Mouse (Mus musculus) heart, adult 2 months (tissue): ENCODE results near the gene Akap2. TPM values are rescaled to one million over a fixed set of nuclear protein-coding genes. Genes with fewer than 3 reads are reported as not detected.
A peak's percentile ranks its signal among the peaks of the same experiment; 100 is the strongest.

Experiments
- DNase-seq, 2 experiments: peaks; one replicate each; pipeline ENCODE4 v3.0.0; 2021
- H3K27ac ChIP-seq: fragments of 200-600 bp; 2 replicates; pipeline ENCODE4 v1.8.1; 2022
- H3K27me3 ChIP-seq: fragments of 200-500 bp; 2 replicates; pipeline ENCODE4 v1.6.1; 2012; ENCODE audit warnings: mild to moderate bottlenecking, low read length, inconsistent platforms, mixed read lengths; ENCODE audit not compliant: control insufficient read depth, insufficient read depth
- H3K36me3 ChIP-seq: fragments of 200-500 bp; 2 replicates; pipeline ENCODE4 v1.6.1; 2012; ENCODE audit warnings: low read length, inconsistent platforms; ENCODE audit not compliant: control insufficient read depth, insufficient read depth
- H3K4me1 ChIP-seq: fragments of 200-500 bp; 2 replicates; pipeline ENCODE4 v1.6.1; 2011; ENCODE audit warnings: low read length; ENCODE audit not compliant: control insufficient read depth, insufficient read depth
- H3K4me3 ChIP-seq: fragments of 200-600 bp; 2 replicates; pipeline ENCODE4 v1.8.1; 2022
- H3K79me2 ChIP-seq: fragments of 200-500 bp; replicated peaks from 2 replicates; pipeline ENCODE4 v1.6.1; 2012; ENCODE audit warnings: mild to moderate bottlenecking, inconsistent platforms, low read length, moderate library complexity, mixed read lengths; ENCODE audit not compliant: control insufficient read depth, insufficient read depth
- H3K9ac ChIP-seq: fragments of 200-500 bp; 2 replicates; pipeline ENCODE4 v1.6.1; 2012; ENCODE audit warnings: low read depth, mild to moderate bottlenecking, control low read depth, inconsistent platforms, low read length, mixed read lengths
- CTCF ChIP-seq: fragments of 200-600 bp; IDR thresholded peaks from 2 replicates; pipeline ENCODE4 v1.8.1; 2022; ENCODE audit warnings: antibody characterized with exemption, mild to moderate bottlenecking, moderate library complexity
- EP300 ChIP-seq: fragments of 200-500 bp; IDR thresholded peaks from 2 replicates; pipeline ENCODE4 v1.6.1; 2011; ENCODE audit warnings: low read depth, low read length, control low read depth; ENCODE audit not compliant: insufficient read depth
- POLR2A ChIP-seq: fragments of 200-500 bp; IDR thresholded peaks from 2 replicates; pipeline ENCODE4 v1.6.1; 2011; ENCODE audit warnings: mild to moderate bottlenecking, low read depth, low read length, control low read depth; ENCODE audit not compliant: insufficient read depth
- whole genome bisulfite sequencing: fragments of 180-500 bp; shearing (Covaris S2); methylation state at CpG from one replicate; pipeline ENCODE4 v1.1.7; 2018; 5-methylcytosine and 5-hydroxymethylcytosine counted together
- intact Hi-C: fragments of 180-260 bp; cut with DNase I; formaldehyde crosslinking; loops from one replicate; pipeline ENCODE4 v1.15.1; 2025
- polyA plus RNA-seq: library from polyadenylated mRNA; depleted of rRNA; stranded (reverse); fragments of >200 nt; gene quantifications from 2 replicates; pipeline ENCODE4 v1.2.3, GENCODE M21; 2012
- total RNA-seq, 2 experiments: library from RNA; stranded (reverse); gene quantifications; 2 replicates each; pipeline ENCODE4 v1.2.3; 2021

The Akap2 gene
- total and polyA plus RNA-seq, 3 experiments = 72.4 to 106 (median 86.4) TPM

DNA sequence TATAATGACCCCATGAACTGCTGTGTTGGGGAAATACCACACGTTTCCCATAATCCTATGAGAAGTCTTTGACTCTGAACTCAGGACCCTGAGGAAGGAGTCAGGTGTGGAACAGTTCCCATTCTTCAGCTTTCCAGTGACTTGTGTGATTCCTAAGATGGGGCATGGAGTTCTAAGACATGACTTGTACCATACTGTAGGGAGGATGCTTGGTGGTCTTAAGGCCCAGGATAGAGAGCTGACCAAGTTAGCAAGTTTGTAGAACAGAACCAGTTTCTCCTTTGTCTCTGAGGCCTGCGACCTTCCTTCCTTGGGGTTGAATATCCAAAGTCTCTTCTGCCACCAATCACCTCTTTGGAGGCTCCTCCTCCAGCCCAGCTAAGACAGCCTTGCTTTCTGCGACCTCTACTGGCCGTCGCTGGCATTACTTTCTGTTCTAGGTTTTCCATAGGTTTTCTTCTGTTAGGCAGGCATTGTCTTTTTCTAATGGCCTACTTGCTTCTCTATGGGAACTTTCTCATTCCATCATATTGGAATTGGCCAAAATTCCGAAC lies 162.4 kb downstream of the Akap2 start:
- 12% methylated on average over 6 of the region's 6 CpGs for WGBS
- Histone ChIP-seq H3K27ac (no peak overlapping the region), H3K36me3 (peaks cover 32% of the 10 kb centered on the region; the same call in 1 of the 2 replicates), H3K4me3 (no peak overlapping the region), H3K4me1 (peaks cover 16% of the 10 kb centered on the region), H3K79me2 (peaks cover 10% of the 10 kb centered on the region), H3K9ac (no peak overlapping the region), H3K27me3 (no peaks in the 10 kb centered on the region)
- intact Hi-C loops = loop anchor here (2.0 kb wide), 3 partner anchors 25 to 207 kb away; no protein-coding TSS in a partner anchor
- no peak for TF ChIP-seq POLR2A
- 0 out of 2 replicates have a peak, but pooled peaks have one; percentile 78 for TF ChIP-seq EP300
- peak; percentile 76 to 86 for DNase-seq

DNA sequence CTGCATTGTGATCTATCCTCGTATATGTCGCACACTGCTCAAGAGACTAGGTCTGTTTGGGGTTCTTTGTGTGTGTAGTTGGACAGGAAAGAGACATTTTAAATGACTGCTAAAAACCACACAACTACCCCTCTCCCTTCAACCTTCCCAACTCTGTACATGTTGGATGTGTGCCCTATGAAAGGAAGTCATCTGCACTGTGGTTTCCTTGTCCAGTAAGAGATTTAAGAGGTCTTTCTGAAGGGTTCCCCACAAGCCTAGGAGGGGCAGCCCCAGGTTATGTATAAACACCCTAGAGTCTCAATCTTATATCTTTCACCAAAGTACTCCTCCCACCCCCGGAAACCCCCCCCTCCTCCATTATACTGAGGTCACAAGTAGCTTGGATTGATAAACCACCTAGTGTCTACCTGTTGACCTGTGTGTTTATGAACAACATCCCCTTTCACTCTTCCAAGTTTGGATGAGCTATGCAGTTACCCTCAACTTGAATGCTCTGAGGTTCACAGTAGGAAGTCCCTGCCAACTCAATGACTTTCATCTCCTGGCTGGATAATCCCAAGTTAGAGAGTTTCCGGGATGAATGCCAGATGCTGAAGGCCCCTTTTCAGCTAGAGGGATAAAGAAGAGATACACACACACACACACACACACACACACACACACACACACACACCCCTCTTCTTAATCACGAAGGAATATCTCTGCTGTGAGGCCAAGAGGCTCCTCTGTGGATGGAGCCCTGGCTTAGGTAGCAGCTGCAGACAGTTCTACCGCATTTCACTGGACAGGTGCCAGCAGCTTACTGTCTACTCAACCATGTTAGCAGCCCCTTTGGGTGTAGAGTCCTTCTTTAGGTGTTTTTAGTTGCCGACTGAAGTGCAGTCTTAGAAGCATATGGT lies 166.3 kb downstream of the Akap2 start:
- WGBS = 34% methylated on average over 7 of the region's 7 CpGs
- Histone ChIP-seq H3K79me2 (peaks cover 11% of the 10 kb centered on the region), H3K4me1 (peaks cover 22% of the 10 kb centered on the region), H3K36me3 (peaks cover 39% of the 10 kb centered on the region), H3K4me3 (no peak overlapping the region), H3K27me3 (no peaks in the 10 kb centered on the region), H3K27ac (no peak overlapping the region), H3K9ac (no peak overlapping the region)
- TF ChIP-seq POLR2A (no peak), EP300 (no peak), CTCF (no peak)
- DNase-seq = peak; percentile 35 to 44
- intact Hi-C loops = no loop called here

DNA sequence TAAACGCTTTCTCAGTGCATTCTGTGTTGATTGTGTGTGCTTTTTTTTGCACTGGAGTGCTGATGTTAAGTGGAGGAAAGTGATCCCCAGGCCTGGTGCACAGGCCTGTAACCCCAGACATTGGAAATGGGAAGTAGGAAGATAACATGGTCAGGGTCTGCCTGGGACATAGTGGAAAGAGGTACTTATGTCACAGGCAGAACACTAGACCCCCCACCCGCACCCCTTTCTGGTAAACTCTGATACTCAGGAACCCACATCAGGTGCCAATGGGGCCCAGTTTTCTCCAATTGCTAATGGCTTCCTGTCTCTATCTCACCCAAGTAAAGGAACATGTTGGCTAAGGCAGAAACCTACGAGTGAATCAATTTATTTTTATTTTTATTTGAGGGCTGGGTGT lies 167.1 kb downstream of the Akap2 start:
- no peak overlapping the region for H3K4me3 ChIP-seq
- 62% methylated on average over 3 of the region's 3 CpGs for WGBS
- DNase-seq = no peak
- no peak overlapping the region for H3K9ac ChIP-seq
- H3K36me3 ChIP-seq = peaks cover 39% of the 10 kb centered on the region
- peaks cover 22% of the 10 kb centered on the region for H3K4me1 ChIP-seq
- H3K79me2 ChIP-seq = peaks cover 11% of the 10 kb centered on the region
- no peak for TF ChIP-seq POLR2A
- TF ChIP-seq EP300 = no peak
- TF ChIP-seq CTCF = no peak
- H3K27me3 ChIP-seq = no peaks in the 10 kb centered on the region
- intact Hi-C loops = no loop called here
- no peak overlapping the region for H3K27ac ChIP-seq

GRCm38 (mm10) chr4:57885186-57885585 lies 167.7 kb downstream of the Akap2 start:
- intact Hi-C loops = no loop called here
- H3K36me3 ChIP-seq = peaks cover 36% of the 10 kb centered on the region
- WGBS = 47% methylated on average over 2 of the region's 2 CpGs
- TF ChIP-seq POLR2A = no peak
- TF ChIP-seq CTCF = no peak
- TF ChIP-seq EP300 = no peak
- peak in 1 of 2 experiments; percentile 13 for DNase-seq
- peaks cover 19% of the 10 kb centered on the region for H3K4me1 ChIP-seq
- no peak overlapping the region for H3K27ac ChIP-seq
- H3K4me3 ChIP-seq = no peak overlapping the region
- H3K27me3 ChIP-seq = no peaks in the 10 kb centered on the region
- peaks cover 11% of the 10 kb centered on the region for H3K79me2 ChIP-seq
- no peak overlapping the region for H3K9ac ChIP-seq

DNA sequence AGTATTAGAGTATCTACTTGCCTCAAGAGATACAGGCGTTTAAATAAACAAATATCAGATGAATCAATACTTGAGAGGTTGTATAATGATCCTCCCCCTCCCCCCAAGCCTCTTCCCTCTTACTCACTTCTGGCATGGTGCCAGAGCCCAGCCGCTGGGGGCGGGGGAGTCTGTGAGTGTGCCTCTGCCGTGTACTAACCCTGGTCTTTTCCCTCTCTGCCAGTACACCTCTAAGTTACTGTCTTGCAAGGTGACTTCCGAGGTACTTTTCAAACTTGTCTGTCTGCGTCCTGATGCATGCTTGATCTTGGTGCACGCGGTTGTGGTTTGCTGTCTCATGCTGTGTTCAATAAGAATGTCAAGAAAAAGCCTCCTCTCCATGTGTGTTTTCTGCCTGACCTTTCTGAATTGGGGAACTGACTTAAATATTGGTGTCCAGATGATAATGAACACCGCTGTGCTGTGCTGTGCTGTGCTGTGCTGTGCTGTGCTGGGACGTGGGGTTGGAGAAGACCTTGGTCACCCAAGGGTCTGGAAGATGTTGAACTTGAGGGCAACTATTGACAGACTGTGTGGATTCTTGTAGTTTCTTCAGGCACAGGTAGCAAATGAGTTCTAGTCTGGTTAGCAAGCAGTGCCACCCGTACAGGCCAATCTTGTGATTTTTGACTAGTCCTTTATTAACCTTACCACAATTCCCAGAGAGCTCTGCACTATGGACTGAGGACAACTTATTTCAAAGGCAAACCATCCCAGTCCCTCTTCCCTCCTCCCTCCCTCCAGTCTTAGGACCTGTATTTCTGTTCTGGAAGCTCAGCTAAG lies 168.8 kb downstream of the Akap2 start:
- intact Hi-C loops = no loop called here
- H3K9ac ChIP-seq = no peak overlapping the region
- H3K4me1 ChIP-seq = peaks cover 16% of the 10 kb centered on the region
- H3K27ac ChIP-seq = no peak overlapping the region
- H3K36me3 ChIP-seq = peaks cover 28% of the 10 kb centered on the region
- no peak for TF ChIP-seq POLR2A
- TF ChIP-seq EP300 = no peak
- WGBS = 53% methylated on average over 11 of the region's 11 CpGs
- H3K4me3 ChIP-seq = no peak overlapping the region
- peaks cover 7% of the 10 kb centered on the region for H3K79me2 ChIP-seq
- no peaks in the 10 kb centered on the region for H3K27me3 ChIP-seq
- peak; percentile 40 to 48 for DNase-seq

DNA sequence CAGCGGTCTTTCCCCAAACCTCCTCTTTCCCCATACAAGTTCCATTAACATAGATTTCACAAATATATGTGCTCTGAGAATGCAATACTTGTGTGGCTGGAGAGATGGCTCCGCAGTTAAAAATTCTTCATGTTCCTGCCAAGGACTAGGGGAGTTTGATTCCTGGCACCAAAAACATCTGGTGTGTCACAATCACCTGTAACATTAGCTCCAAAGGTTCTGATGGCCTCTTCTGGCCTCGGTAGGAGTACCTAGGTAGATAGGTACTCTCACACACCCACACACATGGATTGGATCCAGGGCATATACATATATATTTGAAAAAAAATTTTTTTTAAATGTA lies 169.4 kb downstream of the Akap2 start:
- WGBS = 77% methylated on average over 3 of the region's 3 CpGs
- H3K27me3 ChIP-seq = no peaks in the 10 kb centered on the region
- intact Hi-C loops = no loop called here
- peaks cover 5% of the 10 kb centered on the region for H3K79me2 ChIP-seq
- H3K4me1 ChIP-seq = peaks cover 15% of the 10 kb centered on the region
- no peak for TF ChIP-seq EP300
- H3K27ac ChIP-seq = no peak overlapping the region
- no peak for DNase-seq
- no peak overlapping the region for H3K4me3 ChIP-seq
- no peak overlapping the region for H3K9ac ChIP-seq
- H3K36me3 ChIP-seq = peaks cover 26% of the 10 kb centered on the region
